Mouse (Mus musculus): ENCODE data around the gene Bicdl1. TPM values are rescaled to one million over a fixed set of nuclear protein-coding genes. Genes with fewer than 3 reads are reported as not detected.

Bicdl1 gene
- polyA plus RNA-seq, 1 experiment from 2014 or later: 28.3 TPM

GRCm38 (mm10) chr5:115658352-115658751 lies 73.1 kb downstream of the Bicdl1 start:
- ATAC-seq (ENCODE audit: low FRiP score): no peak
- WGBS: 87% methylated on average over 6 of the region's 6 CpGs
- H3K4me3 ChIP-seq: no peak overlapping the region
- no peak overlapping the region for H3K27ac ChIP-seq
- no peak overlapping the region for H3K9ac ChIP-seq
- H3K36me3 ChIP-seq: peaks cover 56% of the 10 kb centered on the region
- no peaks in the 10 kb centered on the region for H3K27me3 ChIP-seq
- no peaks in the 10 kb centered on the region for H3K9me3 ChIP-seq
- no peak overlapping the region for H3K4me2 ChIP-seq
- H3K4me1 ChIP-seq (replicated peaks): no peaks in the 10 kb centered on the region

GRCm38 (mm10) chr5:115657234-115657633 lies 74.2 kb downstream of the Bicdl1 start:
- Histone ChIP-seq H3K27ac (no peak overlapping the region), H3K9me3 (no peaks in the 10 kb centered on the region), H3K4me2 (no peak overlapping the region), H3K36me3 (peaks cover 47% of the 10 kb centered on the region), H3K9ac (no peak overlapping the region), H3K4me1 (replicated peaks) (peaks cover 5% of the 10 kb centered on the region), H3K4me3 (no peak overlapping the region), H3K27me3 (no peaks in the 10 kb centered on the region)
- ATAC-seq (ENCODE audit: low FRiP score): no peak
- WGBS: 76% methylated on average over 1 of the region's 1 CpGs

DNA sequence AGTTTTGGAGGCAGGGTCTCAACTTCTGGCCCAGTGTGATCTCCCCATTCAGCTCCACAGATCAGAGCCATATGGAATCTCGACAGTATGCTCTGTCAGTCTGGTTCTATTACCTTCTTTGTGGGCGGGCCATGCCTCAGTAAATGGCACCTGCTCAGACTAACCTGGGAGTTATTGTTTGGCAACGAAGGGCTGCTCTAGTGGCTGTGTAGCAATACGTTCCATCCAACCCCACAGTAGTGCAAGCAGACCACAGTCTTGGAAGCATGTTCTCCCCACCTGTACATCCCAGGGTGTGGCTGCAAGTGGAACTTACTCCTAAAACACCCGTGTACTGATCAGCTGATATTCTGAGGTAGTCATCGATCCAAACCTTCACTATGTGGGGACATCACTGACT lies 74.7 kb downstream of the Bicdl1 start:
- H3K9ac ChIP-seq: no peak overlapping the region
- ATAC-seq (ENCODE audit: low FRiP score): no peak
- H3K27ac ChIP-seq: no peak overlapping the region
- H3K9me3 ChIP-seq: no peaks in the 10 kb centered on the region
- H3K4me3 ChIP-seq: no peak overlapping the region
- H3K4me2 ChIP-seq: no peak overlapping the region
- H3K27me3 ChIP-seq: no peaks in the 10 kb centered on the region
- H3K4me1 ChIP-seq (replicated peaks): peaks cover 11% of the 10 kb centered on the region
- 83% methylated on average over 6 of the region's 6 CpGs for WGBS
- H3K36me3 ChIP-seq: peaks cover 44% of the 10 kb centered on the region

- Histone ChIP-seq H3K9me3 (no peaks in the 10 kb centered on the region), H3K4me2 (no peak overlapping the region), H3K4me1 (replicated peaks) (peaks cover 30% of the 10 kb centered on the region), H3K36me3 (peaks cover 50% of the 10 kb centered on the region), H3K27me3 (no peaks in the 10 kb centered on the region), H3K4me3 (no peak overlapping the region), H3K9ac (no peak overlapping the region), H3K27ac (0 out of 2 replicates have a peak overlapping the region, but pooled peaks have one; percentile 19)
- 89% methylated on average over 12 of the region's 12 CpGs for WGBS
- ATAC-seq (ENCODE audit: low FRiP score): no peak
Measured at GRCm38 (mm10) chr5:115653776-115654175, 77.6 kb downstream of the Bicdl1 start.

GRCm38 (mm10) chr5:115652681-115653575 lies 78.5 kb downstream of the Bicdl1 start:
- Histone ChIP-seq H3K27me3 (no peaks in the 10 kb centered on the region), H3K4me3 (peak overlapping the region; percentile 42), H3K36me3 (peaks cover 53% of the 10 kb centered on the region), H3K9me3 (no peaks in the 10 kb centered on the region), H3K9ac (peak overlapping the region; percentile 74), H3K27ac (peak overlapping the region; percentile 87), H3K4me2 (peak overlapping the region; percentile 68), H3K4me1 (replicated peaks) (peaks cover 33% of the 10 kb centered on the region)
- 5% methylated on average over 35 of the region's 35 CpGs for WGBS
- ATAC-seq (ENCODE audit: low FRiP score): peak; percentile 99

DNA sequence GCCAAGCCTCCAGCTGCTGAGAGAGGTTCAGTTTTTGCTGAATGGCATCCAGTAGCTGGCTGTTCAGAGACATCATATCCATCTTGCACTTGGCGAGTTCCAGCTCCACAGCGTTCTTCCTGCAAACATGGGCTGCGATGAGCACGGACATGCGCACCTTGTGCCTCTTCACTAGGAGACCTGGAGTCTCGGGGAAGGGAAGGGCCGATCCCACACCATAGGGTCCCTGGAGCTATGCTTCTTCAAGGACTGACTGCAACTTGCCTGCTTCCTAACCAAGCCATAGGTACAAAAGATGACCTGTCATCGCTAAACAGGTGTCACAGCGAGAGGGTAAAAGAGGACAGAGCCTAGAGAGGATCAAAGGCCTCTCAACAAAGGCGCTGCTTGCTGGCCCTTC lies 79.6 kb downstream of the Bicdl1 start:
- ATAC-seq (ENCODE audit: low FRiP score): no peak
- no peaks in the 10 kb centered on the region for H3K27me3 ChIP-seq
- peak overlapping the region; percentile 68 for H3K4me2 ChIP-seq
- peaks cover 33% of the 10 kb centered on the region for H3K4me1 ChIP-seq (replicated peaks)
- H3K9ac ChIP-seq: peak overlapping the region; percentile 74
- H3K36me3 ChIP-seq: peaks cover 56% of the 10 kb centered on the region
- H3K9me3 ChIP-seq: no peaks in the 10 kb centered on the region
- H3K4me3 ChIP-seq: peak overlapping the region; percentile 42; the same call in 1 of the 2 replicates
- WGBS: 94% methylated on average over 10 of the region's 10 CpGs
- 0 out of 2 replicates have a peak overlapping the region, but pooled peaks have one; percentile 87 for H3K27ac ChIP-seq

- no peaks in the 10 kb centered on the region for H3K9me3 ChIP-seq
- ATAC-seq (ENCODE audit: low FRiP score): no peak
- H3K27me3 ChIP-seq: no peaks in the 10 kb centered on the region
- peaks cover 63% of the 10 kb centered on the region for H3K36me3 ChIP-seq
- 91% methylated on average over 10 of the region's 10 CpGs for WGBS
- no peak overlapping the region for H3K4me2 ChIP-seq
- no peak overlapping the region for H3K27ac ChIP-seq
- peaks cover 33% of the 10 kb centered on the region for H3K4me1 ChIP-seq (replicated peaks)
- 0 out of 2 replicates have a peak overlapping the region, but pooled peaks have one; percentile 74 for H3K9ac ChIP-seq
- no peak overlapping the region for H3K4me3 ChIP-seq
Measured at GRCm38 (mm10) chr5:115650885-115651284, 80.5 kb downstream of the Bicdl1 start.

GRCm38 (mm10) chr5:115649699-115650098 lies 81.7 kb downstream of the Bicdl1 start:
- WGBS: 84% methylated on average over 8 of the region's 8 CpGs
- no peaks in the 10 kb centered on the region for H3K27me3 ChIP-seq
- H3K36me3 ChIP-seq: peaks cover 70% of the 10 kb centered on the region
- H3K4me1 ChIP-seq (replicated peaks): peaks cover 33% of the 10 kb centered on the region
- no peak overlapping the region for H3K4me3 ChIP-seq
- H3K9ac ChIP-seq: no peak overlapping the region
- H3K9me3 ChIP-seq: no peaks in the 10 kb centered on the region
- no peak overlapping the region for H3K27ac ChIP-seq
- ATAC-seq (ENCODE audit: low FRiP score): no peak
- no peak overlapping the region for H3K4me2 ChIP-seq

GRCm38 (mm10) chr5:115648876-115649275 lies 82.5 kb downstream of the Bicdl1 start:
- 0 out of 2 replicates have a peak overlapping the region, but pooled peaks have one; percentile 60 for H3K27ac ChIP-seq
- peaks cover 33% of the 10 kb centered on the region for H3K4me1 ChIP-seq (replicated peaks)
- H3K9me3 ChIP-seq: no peaks in the 10 kb centered on the region
- no peak overlapping the region for H3K4me3 ChIP-seq
- H3K27me3 ChIP-seq: no peaks in the 10 kb centered on the region
- no peak overlapping the region for H3K4me2 ChIP-seq
- ATAC-seq (ENCODE audit: low FRiP score): no peak
- peaks cover 74% of the 10 kb centered on the region for H3K36me3 ChIP-seq
- 0 out of 2 replicates have a peak overlapping the region, but pooled peaks have one; percentile 29 for H3K9ac ChIP-seq
- 64% methylated on average over 3 of the region's 3 CpGs for WGBS

- 0 out of 2 replicates have a peak overlapping the region, but pooled peaks have one; percentile 18 for H3K27ac ChIP-seq
- no peaks in the 10 kb centered on the region for H3K27me3 ChIP-seq
- H3K4me3 ChIP-seq: no peak overlapping the region
- no peak for ATAC-seq (ENCODE audit: low FRiP score)
- no peak overlapping the region for H3K9ac ChIP-seq
- 86% methylated on average over 9 of the region's 9 CpGs for WGBS
- H3K36me3 ChIP-seq: peaks cover 98% of the 10 kb centered on the region
- H3K9me3 ChIP-seq: no peaks in the 10 kb centered on the region
- no peak overlapping the region for H3K4me2 ChIP-seq
- H3K4me1 ChIP-seq (replicated peaks): peaks cover 7% of the 10 kb centered on the region; the same call in 1 of the 2 replicates
Measured at GRCm38 (mm10) chr5:115644192-115644591, 87.2 kb downstream of the Bicdl1 start.

- Histone ChIP-seq H3K4me3 (no peak overlapping the region), H3K27me3 (no peaks in the 10 kb centered on the region), H3K9ac (peak overlapping the region; percentile 49; the same call in 1 of the 2 replicates), H3K27ac (no peak overlapping the region; the same call in 1 of the 2 replicates), H3K9me3 (no peaks in the 10 kb centered on the region), H3K36me3 (peaks cover 33% of the 10 kb centered on the region), H3K4me2 (no peak overlapping the region), H3K4me1 (replicated peaks) (peaks cover 56% of the 10 kb centered on the region)
- WGBS: 68% methylated on average over 6 of the region's 6 CpGs
- no peak for ATAC-seq (ENCODE audit: low FRiP score)
Measured at GRCm38 (mm10) chr5:115635536-115635935, 95.9 kb downstream of the Bicdl1 start.

DNA sequence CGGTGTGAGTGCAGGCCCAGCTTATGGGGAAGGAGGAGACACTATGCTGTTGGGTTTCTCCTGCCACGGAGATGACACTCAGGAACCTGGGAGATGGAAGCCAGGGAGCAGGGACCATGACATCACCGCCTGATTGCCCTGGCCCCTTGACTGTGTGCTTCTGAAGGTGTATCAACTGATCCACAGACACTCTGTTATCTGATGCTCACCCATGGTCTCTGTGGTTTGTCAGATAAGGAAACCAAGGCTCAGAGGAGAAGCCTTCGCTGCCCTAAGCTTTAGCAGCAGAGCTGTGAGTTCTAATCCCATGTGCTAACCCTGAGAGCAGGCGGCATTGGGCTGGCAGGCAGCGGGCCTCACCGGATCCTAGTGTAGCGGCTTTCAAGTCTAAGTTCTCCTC lies 97.4 kb downstream of the Bicdl1 start:
- Histone ChIP-seq H3K9me3 (no peaks in the 10 kb centered on the region), H3K27me3 (no peaks in the 10 kb centered on the region), H3K27ac (no peak overlapping the region), H3K9ac (0 out of 2 replicates have a peak overlapping the region, but pooled peaks have one; percentile 90), H3K4me1 (replicated peaks) (peaks cover 60% of the 10 kb centered on the region), H3K4me2 (0 out of 2 replicates have a peak overlapping the region, but pooled peaks have one; percentile 13), H3K36me3 (peaks cover 18% of the 10 kb centered on the region), H3K4me3 (no peak overlapping the region; the same call in 1 of the 2 replicates)
- 92% methylated on average over 8 of the region's 8 CpGs for WGBS
- no peak for ATAC-seq (ENCODE audit: low FRiP score)

Data from hindbrain, embryonic 13.5 days (tissue).